Mouse (Mus musculus) olfactory bulb, adult 2 months (tissue): Measurements from ENCODE around the gene Rxfp1.

ENCODE experiments used
- CTCF ChIP-seq: fragments of 200-500 bp; IDR thresholded peaks from 2 replicates; pipeline ENCODE4 v1.5.1; 2012; ENCODE audit warnings: low read depth, mild to moderate bottlenecking, low read length, moderate library complexity; ENCODE audit not compliant: insufficient read depth
- POLR2A ChIP-seq: fragments of 200-500 bp; IDR thresholded peaks from 2 replicates; pipeline ENCODE4 v1.6.1; 2012; ENCODE audit warnings: mild to moderate bottlenecking, low read depth, low read length, moderate library complexity; ENCODE audit not compliant: insufficient read depth

DNA sequence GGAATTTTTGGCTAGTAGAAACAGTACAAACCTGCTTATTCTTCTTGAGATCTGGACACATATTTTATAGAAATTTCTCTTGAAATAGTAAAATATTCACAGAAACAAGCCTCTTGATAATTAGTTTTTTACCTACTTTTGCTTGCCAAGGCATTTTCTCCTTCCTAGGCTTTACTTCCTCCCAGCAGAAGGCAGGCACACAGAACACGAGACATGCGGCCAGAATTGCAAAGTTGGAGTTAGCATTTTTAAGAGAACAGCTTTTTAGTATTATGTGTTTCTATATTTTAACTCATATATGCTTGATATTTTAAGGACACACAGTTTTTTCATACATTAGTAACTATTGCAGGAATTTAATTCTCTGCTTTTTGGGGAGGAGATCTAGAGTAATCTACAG lies 45.7 kb downstream of the Rxfp1 start:
- no peak for TF ChIP-seq POLR2A
- no peak for TF ChIP-seq CTCF
